Mouse (Mus musculus) thymus, adult 2 months (tissue): Measurements from ENCODE around the gene P3h2. TPM values are rescaled to one million over a fixed set of nuclear protein-coding genes. Genes with fewer than 3 reads are reported as not detected.

ENCODE experiments used
- DNase-seq: peaks from one replicate; pipeline ENCODE4 v3.0.0; 2021
- H3K27ac ChIP-seq: fragments of 200-500 bp; 2 replicates; pipeline ENCODE4 v1.5.1; 2012; ENCODE audit warnings: low read length, control low read depth; ENCODE audit not compliant: control insufficient read depth, insufficient read depth
- H3K27me3 ChIP-seq: fragments of 200-500 bp; 2 replicates; pipeline ENCODE4 v1.6.1; 2012; ENCODE audit warnings: mild to moderate bottlenecking, low read length, moderate library complexity, mixed read lengths; ENCODE audit not compliant: control insufficient read depth, insufficient read depth
- H3K36me3 ChIP-seq: fragments of 200-500 bp; 2 replicates; pipeline ENCODE4 v1.6.1; 2012; ENCODE audit warnings: mild to moderate bottlenecking, low read length, moderate library complexity; ENCODE audit not compliant: control insufficient read depth, insufficient read depth
- H3K4me1 ChIP-seq: fragments of 200-500 bp; replicated peaks from 2 replicates; pipeline ENCODE4 v1.6.1; 2012; ENCODE audit warnings: low read length; ENCODE audit not compliant: control insufficient read depth, insufficient read depth
- H3K4me3 ChIP-seq: fragments of 200-500 bp; 2 replicates; pipeline ENCODE4 v1.5.1; 2012; ENCODE audit warnings: mild to moderate bottlenecking, low read length, control low read depth, moderate library complexity; ENCODE audit not compliant: control insufficient read depth, insufficient read depth
- CTCF ChIP-seq: fragments of 200-500 bp; IDR thresholded peaks from 2 replicates; pipeline ENCODE4 v1.5.1; 2012; ENCODE audit warnings: mild to moderate bottlenecking, control low read depth, low read length, moderate library complexity, borderline replicate concordance; ENCODE audit not compliant: control insufficient read depth, poor library complexity, insufficient read depth; ENCODE audit errors: extremely low read depth
- POLR2A ChIP-seq: fragments of 200-500 bp; IDR thresholded peaks from 2 replicates; pipeline ENCODE4 v1.6.1; 2012; ENCODE audit warnings: mild to moderate bottlenecking, low read length, control low read depth, moderate library complexity; ENCODE audit not compliant: control insufficient read depth, poor library complexity, insufficient read depth; ENCODE audit errors: extremely low read depth
- WGBS: fragments of 180-500 bp; shearing (Covaris S2); methylation state at CpG from one replicate; pipeline ENCODE4 v1.1.7; 2018; 5-methylcytosine and 5-hydroxymethylcytosine counted together
- polyA plus RNA-seq: library from polyadenylated mRNA; depleted of rRNA; stranded (reverse); fragments of >200 nt; gene quantifications from 2 replicates; pipeline ENCODE4 v1.2.3, GENCODE M21; 2012

P3h2 gene
- polyA plus RNA-seq, 1 experiment, result 1.8 TPM

GRCm38 (mm10) chr16:26075063-26075462, 30.5 kb downstream of the P3h2 start:
- H3K36me3 ChIP-seq, result no peaks in the 10 kb centered on the region
- no peak overlapping the region for H3K27ac ChIP-seq
- DNase-seq, result no peak
- TF ChIP-seq CTCF, result no peak
- TF ChIP-seq POLR2A, result no peak
- H3K27me3 ChIP-seq, result no peaks in the 10 kb centered on the region
- H3K4me1 ChIP-seq, result no peaks in the 10 kb centered on the region
- H3K4me3 ChIP-seq, result no peak overlapping the region

GRCm38 (mm10) chr16:26070376-26070775, 35.2 kb downstream of the P3h2 start:
- DNase-seq, result no peak
- Histone ChIP-seq H3K4me1 (no peaks in the 10 kb centered on the region), H3K4me3 (no peak overlapping the region), H3K36me3 (no peaks in the 10 kb centered on the region), H3K27me3 (no peaks in the 10 kb centered on the region), H3K27ac (no peak overlapping the region)
- WGBS, result 88% methylated on average over 3 of the region's 3 CpGs
- no peak for TF ChIP-seq POLR2A
- no peak for TF ChIP-seq CTCF

- no peaks in the 10 kb centered on the region for H3K27me3 ChIP-seq
- TF ChIP-seq POLR2A, result no peak
- TF ChIP-seq CTCF, result no peak
- 70% methylated on average over 6 of the region's 6 CpGs for WGBS
- H3K36me3 ChIP-seq, result no peaks in the 10 kb centered on the region
- H3K4me3 ChIP-seq, result no peak overlapping the region
- no peaks in the 10 kb centered on the region for H3K4me1 ChIP-seq
- H3K27ac ChIP-seq, result no peak overlapping the region
- no peak for DNase-seq
Measured at GRCm38 (mm10) chr16:26065060-26065459, 40.5 kb downstream of the P3h2 start.

- 90% methylated on average over 5 of the region's 5 CpGs for WGBS
- no peak overlapping the region for H3K4me3 ChIP-seq
- no peaks in the 10 kb centered on the region for H3K4me1 ChIP-seq
- no peak for TF ChIP-seq POLR2A
- TF ChIP-seq CTCF, result no peak
- no peaks in the 10 kb centered on the region for H3K27me3 ChIP-seq
- H3K27ac ChIP-seq, result no peak overlapping the region
- no peaks in the 10 kb centered on the region for H3K36me3 ChIP-seq
- no peak for DNase-seq
Measured at GRCm38 (mm10) chr16:26060239-26061085, 45.1 kb downstream of the P3h2 start.

- H3K36me3 ChIP-seq, result no peaks in the 10 kb centered on the region
- DNase-seq, result no peak
- H3K27me3 ChIP-seq, result no peaks in the 10 kb centered on the region
- no peak for TF ChIP-seq POLR2A
- no peak for TF ChIP-seq CTCF
- 79% methylated on average over 3 of the region's 3 CpGs for WGBS
- H3K4me1 ChIP-seq, result no peaks in the 10 kb centered on the region
- no peak overlapping the region for H3K4me3 ChIP-seq
- H3K27ac ChIP-seq, result no peak overlapping the region
Measured at GRCm38 (mm10) chr16:26053631-26054030, 52.0 kb downstream of the P3h2 start.

- Histone ChIP-seq H3K27me3 (no peaks in the 10 kb centered on the region), H3K27ac (no peak overlapping the region), H3K36me3 (no peaks in the 10 kb centered on the region), H3K4me1 (no peaks in the 10 kb centered on the region), H3K4me3 (no peak overlapping the region)
- 80% methylated on average over 5 of the region's 5 CpGs for WGBS
- DNase-seq, result no peak
- TF ChIP-seq POLR2A (no peak), CTCF (no peak)
Measured at GRCm38 (mm10) chr16:26049393-26050087, 56.0 kb downstream of the P3h2 start.

- H3K4me1 ChIP-seq, result no peaks in the 10 kb centered on the region
- H3K27ac ChIP-seq, result no peak overlapping the region
- WGBS, result 94% methylated on average over 3 of the region's 3 CpGs
Measured at GRCm38 (mm10) chr16:26047870-26048269, 57.7 kb downstream of the P3h2 start.

More at GRCm38 (mm10) chr16:26047870-26048269, 57.7 kb downstream of the P3h2 start:
- H3K36me3 ChIP-seq, result no peaks in the 10 kb centered on the region
- no peak for DNase-seq
- TF ChIP-seq CTCF (no peak), POLR2A (no peak)
- H3K27me3 ChIP-seq, result no peaks in the 10 kb centered on the region
- no peak overlapping the region for H3K4me3 ChIP-seq
